Mouse (Mus musculus): ENCODE results near the gene Arhgap31.

DNA sequence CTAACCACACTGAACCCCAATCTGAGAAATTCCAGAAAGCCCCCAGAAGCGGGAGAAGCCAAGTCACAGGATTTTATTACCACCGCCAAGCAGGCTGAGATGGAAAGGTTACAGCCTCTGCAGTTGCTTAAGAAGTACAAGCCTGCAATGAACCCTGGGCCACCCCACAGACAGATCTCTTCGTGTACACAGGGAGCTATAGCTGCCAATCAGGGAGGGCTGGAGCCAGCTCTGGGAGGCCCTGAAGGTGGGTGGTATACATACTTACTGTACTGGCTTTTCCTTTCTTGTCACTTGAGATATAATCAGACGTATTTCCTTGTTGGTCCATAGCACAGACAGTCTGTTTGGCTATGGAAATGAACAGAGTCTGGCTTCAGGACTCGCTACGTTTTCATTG lies 37.7 kb upstream of the Arhgap31 start:
- TF ChIP-seq CTCF (IDR thresholded peaks at IDR 0.05; ENCODE audit: borderline replicate concordance, extremely low read depth, insufficient read depth, insufficient read length) = no peak
- TF ChIP-seq POLR2A (IDR thresholded peaks at IDR 0.05; ENCODE audit: borderline replicate concordance, extremely low read depth, insufficient read depth, insufficient read length, poor library complexity, severe bottlenecking) = no peak
